Mouse (Mus musculus) heart, postnatal 36 days (tissue): ENCODE data around the gene Flot1. TPM values are rescaled to one million over a fixed set of nuclear protein-coding genes. Genes with fewer than 3 reads are reported as not detected.
A peak's percentile ranks its signal among the peaks of the same experiment; 100 is the strongest.
"Not testable (repeated sequence)": the region's sequence is repeated elsewhere in the genome, so short reads cannot be mapped to it uniquely, and the experiment has no call there.

Source experiments
- DNase-seq, 2 experiments: peaks; one replicate each; pipeline ENCODE4 v3.0.0; 2021 to 2022
- intact Hi-C: fragments of 180-260 bp; cut with DNase I; formaldehyde crosslinking; loops from one replicate; pipeline ENCODE4 v1.15.1; 2025
- total RNA-seq, 2 experiments: library from RNA; stranded (reverse); gene quantifications; 2 replicates each; pipeline ENCODE4 v1.2.3; 2021

The Flot1 gene
- total RNA-seq, 2 experiments from 2014 or later, result 154 to 159 TPM

DNA sequence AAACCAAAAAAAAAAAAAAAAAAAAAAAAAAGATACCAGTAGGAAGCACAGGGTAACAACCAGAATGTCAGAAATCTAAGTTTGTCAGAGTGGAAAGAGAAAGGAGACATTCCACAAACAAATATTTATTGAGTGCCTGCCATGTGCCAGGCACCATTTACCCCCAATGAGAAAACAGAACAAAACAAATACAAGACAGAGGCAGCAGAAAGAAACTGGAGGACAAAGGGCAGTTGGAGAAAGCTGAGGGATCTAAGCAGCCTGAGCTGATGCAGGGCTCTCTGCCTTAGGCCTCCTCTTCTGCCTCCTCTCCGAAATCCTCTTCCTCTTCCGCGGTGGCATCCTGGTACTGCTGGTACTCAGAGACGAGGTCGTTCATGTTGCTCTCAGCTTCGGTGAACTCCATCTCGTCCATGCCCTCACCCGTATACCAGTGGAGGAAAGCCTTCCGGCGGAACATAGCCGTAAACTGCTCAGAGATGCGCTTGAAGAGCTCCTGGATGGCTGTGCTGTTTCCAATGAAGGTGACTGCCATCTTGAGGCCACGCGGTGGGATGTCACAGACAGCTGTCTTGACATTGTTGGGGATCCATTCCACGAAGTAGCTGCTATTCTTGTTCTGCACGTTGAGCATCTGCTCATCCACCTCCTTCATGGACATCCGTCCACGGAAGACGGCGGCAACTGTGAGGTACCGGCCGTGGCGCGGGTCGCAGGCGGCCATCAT is 11.8 kb downstream of the Flot1 start:
- intact Hi-C loops, result no loop called here
- DNase-seq, result no peak

DNA sequence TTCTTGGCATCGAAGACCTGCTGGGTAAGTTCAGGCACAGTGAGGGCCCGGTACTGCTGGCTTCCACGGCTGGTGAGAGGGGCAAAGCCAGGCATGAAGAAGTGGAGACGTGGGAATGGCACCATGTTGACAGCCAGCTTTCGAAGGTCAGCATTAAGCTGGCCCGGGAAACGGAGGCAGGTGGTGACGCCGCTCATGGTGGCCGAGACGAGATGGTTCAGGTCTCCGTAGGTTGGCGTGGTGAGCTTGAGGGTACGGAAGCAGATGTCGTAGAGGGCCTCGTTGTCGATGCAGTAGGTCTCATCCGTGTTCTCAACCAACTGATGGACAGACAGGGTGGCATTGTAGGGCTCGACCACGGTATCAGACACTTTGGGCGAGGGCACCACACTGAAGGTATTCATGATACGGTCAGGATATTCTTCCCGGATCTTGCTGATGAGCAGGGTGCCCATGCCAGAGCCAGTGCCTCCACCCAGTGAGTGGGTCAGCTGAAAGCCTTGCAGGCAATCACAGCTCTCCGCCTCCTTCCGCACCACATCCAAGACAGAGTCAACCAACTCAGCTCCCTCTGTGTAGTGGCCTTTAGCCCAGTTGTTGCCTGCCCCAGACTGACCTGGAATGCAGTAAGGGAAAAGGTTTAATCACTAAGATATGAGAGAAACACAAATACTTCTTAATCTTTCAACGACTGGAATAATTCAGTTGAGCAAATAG is 12.6 kb downstream of the Flot1 start:
- DNase-seq, result no peak

DNA sequence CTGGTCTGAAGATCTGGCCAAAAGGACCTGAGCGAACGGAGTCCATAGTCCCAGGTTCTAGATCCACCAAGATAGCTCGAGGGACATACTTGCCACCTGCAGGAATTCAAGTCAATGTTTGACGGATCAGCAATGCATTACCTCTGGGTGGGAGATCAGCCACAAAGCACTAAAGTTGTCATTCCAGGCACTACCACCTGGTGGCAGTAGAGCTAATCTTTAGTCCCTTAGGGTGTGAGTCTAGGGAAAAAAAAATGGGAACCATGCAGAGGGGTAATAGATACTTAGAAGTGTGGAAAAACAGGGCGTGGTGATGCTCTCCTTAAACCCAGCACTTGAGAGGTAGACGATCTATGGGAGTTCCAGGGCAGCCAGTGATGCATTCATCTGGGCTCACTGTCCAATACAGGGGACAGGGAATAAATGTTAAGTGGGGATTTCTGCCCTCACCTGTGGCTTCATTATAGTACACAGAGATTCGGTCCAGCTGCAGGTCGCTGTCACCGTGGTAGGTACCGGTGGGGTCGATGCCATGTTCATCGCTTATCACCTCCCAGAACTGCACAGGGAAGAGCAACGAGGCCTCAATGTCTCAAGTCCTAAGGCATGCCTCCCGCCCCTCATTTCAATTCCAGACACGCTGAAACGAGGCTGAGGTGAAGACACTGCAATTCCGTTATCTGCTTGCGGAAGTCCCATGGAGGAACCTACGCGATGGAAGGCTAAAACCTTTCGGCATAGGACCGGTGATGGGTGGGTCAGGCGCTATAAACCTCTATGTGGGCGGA is 13.3 kb downstream of the Flot1 start:
- intact Hi-C loops, result loop anchor here (1.0 to 2.0 kb wide), 2 partner anchors 37 to 80 kb away; partner anchors contain the start of genes Mrps18b and Ppp1r10
- peak; percentile 86 for DNase-seq

More for the DNA sequence above, 12.6 kb downstream of the Flot1 start:
- intact Hi-C loops, result loop anchor here (1.0 to 2.0 kb wide), 2 partner anchors 38 to 81 kb away; partner anchors contain the start of genes Mrps18b and Ppp1r10

DNA sequence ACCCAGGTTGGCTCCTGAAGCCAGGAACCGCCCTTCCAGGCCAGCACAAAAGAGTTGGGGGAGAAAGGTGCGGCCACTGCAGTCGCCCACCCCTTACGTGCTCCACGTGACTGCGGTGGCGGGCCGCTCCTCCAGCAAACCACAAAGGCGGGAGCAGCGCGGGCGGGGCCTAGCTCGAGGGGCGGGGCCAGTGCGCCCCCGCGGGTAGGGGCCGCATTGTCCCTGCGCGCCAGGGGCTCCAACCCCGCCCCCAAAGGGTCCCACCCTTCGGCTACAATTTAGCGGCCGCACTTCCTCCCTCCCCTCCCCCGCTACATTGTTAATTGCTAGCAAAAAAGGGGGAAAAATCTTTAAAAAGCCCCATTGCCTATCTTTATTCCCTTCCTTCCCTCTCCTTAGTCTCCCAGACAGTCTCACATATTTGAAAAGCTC is 14.0 kb downstream of the Flot1 start:
- intact Hi-C loops, result loop anchor here (1.0 to 2.0 kb wide), 2 partner anchors 36 to 80 kb away; partner anchors contain the start of genes Mrps18b and Ppp1r10
- DNase-seq, result peak; percentile 87 to 89

DNA sequence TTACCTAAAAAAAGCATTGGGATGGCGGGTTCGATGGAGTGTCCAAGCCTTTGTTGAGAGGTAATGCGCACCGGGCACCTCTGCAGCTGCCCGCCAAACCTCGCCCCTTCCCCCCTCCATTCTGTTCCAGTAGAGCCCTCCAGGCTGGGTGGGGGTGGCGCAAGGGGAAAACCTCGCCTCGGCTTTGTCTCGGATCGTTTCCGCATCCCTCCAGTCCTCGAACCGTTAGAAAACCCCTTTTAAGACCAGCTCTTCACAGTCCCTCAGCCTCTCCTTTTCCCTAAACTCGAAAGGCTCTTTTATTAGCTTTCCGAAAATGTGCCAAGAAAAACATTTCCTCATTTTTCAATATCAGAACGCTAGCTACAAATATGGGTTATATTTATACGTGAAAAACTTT is 14.5 kb downstream of the Flot1 start:
- intact Hi-C loops, result loop anchor here (2.0 kb wide), 1 partner anchor 79 kb away; the partner anchor contains the start of genes Mrps18b and Ppp1r10
- peak; percentile 50 to 61 for DNase-seq

DNA sequence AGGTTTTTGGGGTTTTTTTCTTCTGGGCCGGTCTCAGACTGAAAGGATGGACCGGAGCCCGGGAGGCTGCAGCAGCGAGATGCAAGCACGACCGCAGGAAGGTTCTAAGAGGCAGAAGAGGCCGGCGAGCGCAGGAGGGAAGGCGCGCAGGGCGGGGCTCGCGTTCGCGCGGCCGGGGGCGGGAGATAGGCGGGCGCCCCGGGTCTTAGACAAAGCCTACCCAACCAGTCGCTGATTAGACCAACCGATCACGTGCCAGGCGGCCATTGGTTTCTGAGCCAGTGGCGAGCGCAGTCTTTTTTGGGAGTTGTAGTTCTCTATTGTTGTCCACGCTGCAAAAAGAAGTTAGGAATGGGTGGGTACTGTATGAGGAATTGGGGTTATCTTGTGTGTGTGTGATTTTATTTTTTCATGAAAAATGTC is 15.1 kb downstream of the Flot1 start, which contains the start of gene Tubb5:
Gene Tubb5, minus strand, starts transcription at position 185 of the 423 bp plus-strand sequence.
- intact Hi-C loops, result no loop called here

DNA sequence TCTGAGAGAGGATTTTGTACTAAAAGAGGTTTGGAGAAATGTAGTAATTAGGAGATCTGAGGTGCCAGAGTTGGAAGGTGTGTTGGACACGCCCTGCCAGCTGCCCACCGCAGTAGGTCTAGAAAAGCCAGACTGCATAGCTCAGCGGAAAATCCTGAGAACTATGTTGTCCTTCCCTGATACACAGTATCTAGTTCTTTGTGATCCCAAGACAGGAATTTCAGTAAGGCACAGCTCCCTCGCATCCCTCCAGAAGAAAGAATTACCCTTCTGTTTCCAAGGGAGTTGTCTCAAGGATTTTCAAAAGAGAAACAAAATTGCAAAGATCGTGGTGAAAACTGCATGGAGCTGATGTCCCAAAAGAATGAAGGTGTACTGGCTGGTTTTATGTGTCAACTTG is 15.5 kb downstream of the Flot1 start:
- intact Hi-C loops, result no loop called here

More for the DNA sequence above, 15.1 kb downstream of the Flot1 start, which contains the start of gene Tubb5:
- DNase-seq, result peak; percentile 93 to 94

DNA sequence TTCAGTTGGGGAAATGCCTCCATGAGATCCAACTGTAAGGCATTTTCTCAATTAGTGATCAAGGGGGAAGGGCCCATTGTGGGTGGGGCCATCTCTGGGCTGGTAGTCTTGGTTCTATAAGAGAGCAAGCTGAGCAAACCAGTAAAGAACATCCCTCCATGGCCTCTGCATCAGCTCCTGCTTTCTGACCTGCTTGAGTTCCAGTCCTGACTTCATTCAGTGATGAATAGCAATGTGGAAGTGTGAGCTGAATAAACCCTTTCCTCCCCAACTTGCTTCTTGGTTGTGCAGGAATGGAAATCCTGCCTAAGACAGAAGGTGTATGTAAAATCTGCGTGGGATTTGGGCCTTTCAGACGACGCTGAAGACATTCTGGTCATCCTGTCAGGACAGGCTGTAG is 16.0 kb downstream of the Flot1 start:
- intact Hi-C loops, result not testable (repeated sequence)

More for the DNA sequence above, 15.5 kb downstream of the Flot1 start:
- peak in 1 of 2 experiments; percentile 17 for DNase-seq

DNA sequence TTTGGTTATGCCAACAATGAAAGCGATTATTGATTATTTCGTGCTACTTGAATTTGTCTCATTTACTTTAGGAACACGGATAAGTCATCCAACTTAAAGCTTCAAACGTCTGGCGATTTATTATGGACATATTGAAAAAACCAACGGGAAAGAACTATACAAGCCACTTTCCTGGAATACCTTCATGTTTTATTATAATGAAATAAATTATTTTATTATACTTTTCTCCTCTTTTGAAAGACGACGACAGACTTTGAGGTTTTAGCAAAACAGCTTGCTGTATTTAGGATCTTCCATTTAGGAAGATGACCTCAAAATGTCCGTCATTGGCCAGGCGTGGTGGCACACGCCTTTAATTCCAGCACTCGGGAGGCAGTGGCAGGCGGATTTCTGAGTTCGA is 17.5 kb downstream of the Flot1 start:
- no peak for DNase-seq
- intact Hi-C loops, result loop anchor here (5.0 kb wide), 1 partner anchor 127 kb away; the partner anchor contains the start of gene Abcf1

More for the DNA sequence above, 16.0 kb downstream of the Flot1 start:
- DNase-seq, result not testable (repeated sequence)

DNA sequence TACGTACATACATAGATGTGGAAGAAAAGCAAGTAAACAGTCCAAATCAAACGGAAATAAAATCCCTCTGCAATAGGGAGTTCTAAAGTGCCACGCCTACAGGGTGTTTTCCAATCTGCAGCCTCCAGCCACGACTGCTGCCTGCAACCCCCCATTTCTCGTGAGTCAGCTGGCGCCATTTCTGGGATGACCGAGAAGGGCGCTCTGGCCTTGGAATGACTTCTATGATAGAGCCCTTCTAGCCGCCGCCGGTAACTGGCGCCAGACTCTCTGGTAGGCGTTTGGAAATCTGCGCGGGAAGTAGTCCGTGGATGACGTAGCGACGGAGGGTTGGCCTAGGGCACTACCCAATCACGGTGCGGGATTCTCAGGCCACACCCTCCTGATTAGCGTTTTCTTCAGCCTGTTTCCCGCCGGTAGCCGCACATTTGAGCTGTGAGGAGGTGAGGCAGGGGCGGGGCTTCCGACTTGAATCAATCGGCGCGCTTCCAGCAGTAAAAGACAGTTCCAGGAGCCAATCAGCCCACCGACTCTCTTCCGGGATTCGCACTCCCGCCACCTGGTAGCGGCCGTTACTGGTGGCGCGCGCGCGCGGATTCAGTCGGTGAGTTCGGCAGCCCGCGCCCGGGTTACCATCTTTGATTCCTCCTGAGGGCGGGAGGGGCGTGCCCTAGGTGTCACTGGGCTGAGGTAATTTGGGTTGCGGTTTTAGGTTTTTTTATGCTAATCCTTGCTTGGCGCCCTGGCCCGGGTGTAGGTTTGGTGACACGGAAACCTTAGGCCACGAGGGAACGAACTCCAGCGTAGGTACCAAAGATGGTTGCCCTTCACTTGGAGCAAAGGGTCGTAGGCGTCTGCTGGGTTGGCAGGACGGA is 18.3 kb downstream of the Flot1 start, which contains the start of gene Mdc1:
Gene Mdc1, plus strand, starts transcription at position 440 of the 875 bp plus-strand sequence.
- DNase-seq, result peak; percentile 97
- intact Hi-C loops, result loop anchor here (5.0 kb wide), 1 partner anchor 126 kb away; the partner anchor contains the start of gene Abcf1

DNA sequence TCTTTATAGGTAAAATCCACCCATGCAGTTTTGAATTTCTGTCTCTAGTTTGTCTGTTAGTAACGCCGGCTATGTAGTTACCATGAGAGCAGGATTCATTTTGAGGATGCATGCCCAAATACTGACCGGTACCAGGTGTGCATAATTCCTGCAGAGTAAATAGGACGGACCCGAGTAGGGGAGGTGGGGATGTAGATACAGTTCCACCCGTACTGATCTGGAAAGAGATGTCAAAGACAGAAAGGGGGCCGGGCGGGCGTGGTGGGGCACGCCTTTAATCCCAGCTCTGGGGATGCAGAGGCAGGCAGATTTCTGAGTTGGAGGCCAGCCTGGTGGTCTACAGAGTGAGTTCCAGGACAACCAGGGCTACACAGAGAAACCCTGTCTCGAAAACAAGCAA is 19.0 kb downstream of the Flot1 start:
- intact Hi-C loops, result loop anchor here (2.0 to 5.0 kb wide), 2 partner anchors 19 to 125 kb away; partner anchors contain the start of genes Abcf1 and Nrm
- no peak for DNase-seq

DNA sequence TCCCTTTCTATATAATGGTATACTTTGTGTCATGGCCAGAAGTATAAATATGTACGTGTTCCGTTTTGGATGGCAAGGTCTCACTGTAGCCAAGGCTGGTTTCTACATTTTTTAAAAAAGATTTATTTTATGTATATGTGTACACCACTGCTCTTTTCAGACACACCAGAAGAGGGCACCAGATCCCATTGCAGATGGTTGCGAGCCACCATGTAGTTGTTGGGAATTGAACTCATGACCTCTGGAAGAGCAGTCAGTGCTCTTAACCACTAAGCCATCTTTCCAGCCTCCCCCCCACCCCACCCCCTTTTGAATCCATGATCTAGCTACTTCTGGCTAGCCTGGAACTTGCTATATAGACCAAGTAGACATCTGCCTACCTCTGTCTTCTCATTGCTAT is 20.5 kb downstream of the Flot1 start:
- intact Hi-C loops, result loop anchor here (2.0 to 5.0 kb wide), 2 partner anchors 17 to 124 kb away; partner anchors contain the start of genes Abcf1 and Nrm
- DNase-seq, result no peak

DNA sequence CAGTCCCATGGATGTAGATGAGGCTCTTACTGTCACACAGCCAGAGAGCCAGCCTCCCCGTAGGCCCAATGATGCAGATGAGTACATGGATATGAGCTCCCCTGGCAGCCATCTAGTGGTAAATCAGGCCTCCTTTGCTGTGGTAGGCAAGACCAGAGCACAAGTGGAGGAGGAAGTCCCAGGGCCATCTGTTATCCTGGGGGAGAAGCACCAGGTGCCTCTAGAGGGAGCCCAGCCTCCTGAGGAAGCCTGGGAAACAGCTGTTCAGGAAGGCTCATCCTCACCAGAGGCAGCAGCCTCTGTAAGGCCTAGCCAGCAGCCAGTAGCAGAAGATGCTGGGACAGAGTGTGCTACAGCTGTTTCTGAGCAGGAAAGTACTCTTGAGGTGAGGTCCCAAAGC is 25.1 kb downstream of the Flot1 start:
- no peak for DNase-seq
- intact Hi-C loops, result no loop called here

DNA sequence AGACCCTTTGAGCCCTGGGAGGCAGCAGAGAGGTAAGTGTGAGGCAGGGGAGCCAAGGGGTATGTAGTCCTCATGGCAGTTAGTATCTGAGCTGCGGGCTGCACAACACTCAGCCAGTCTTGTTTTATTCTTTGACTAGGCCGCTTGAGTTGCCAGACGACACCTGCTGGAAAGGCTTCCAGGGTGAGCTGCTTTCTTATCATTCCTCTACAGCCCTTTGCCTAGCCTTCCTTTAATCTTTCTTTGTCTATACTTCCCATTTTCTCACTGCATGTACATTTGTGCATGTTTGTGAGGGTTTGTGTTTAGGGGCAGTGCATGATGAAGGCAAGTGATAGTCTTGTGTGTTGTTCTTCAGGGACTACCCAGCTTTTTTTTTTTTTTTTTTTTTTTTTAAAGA is 27.9 kb downstream of the Flot1 start:
- DNase-seq, result no peak
- intact Hi-C loops, result no loop called here

DNA sequence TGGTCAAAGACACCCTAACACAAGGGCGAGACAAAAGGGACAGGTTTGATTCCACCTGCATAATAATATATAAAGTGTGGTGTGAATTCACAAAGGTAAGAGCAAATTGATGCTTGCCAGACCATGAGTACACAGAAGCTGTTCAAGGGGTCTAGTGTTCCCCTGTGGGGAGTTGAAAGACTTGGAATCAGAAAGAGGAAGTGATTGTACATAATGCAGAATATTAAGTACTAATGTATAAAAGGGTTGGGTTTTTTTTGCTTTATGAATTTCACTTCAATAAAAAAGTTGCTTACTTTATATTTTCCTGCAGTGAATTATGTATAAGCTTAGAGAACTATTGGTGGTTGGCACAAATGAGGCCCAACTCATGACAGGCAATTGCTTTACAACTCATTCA is 36.3 kb downstream of the Flot1 start:
- intact Hi-C loops, result no loop called here
- DNase-seq, result no peak

DNA sequence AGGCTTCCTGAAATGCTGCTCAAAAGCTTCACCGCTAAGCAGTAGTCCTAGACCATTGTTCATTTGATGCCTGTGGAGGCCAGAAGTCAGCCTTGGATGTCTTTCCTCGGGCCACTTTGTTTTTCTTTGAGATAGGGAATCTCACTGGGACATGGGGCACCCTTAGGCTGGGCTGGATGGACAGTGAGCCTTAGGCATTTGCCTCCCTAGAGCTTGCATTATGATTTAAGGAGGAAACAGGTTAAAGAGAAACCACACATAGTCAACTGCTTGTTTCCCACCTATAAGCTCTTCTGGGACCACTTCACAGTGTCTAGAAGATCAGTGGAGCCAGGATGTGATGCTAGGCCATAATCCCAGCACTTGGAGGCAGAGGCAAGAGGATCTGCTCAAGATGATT is 36.8 kb downstream of the Flot1 start:
- DNase-seq, result no peak
- intact Hi-C loops, result loop anchor here (2.0 kb wide), 1 partner anchor 17 kb away; no protein-coding TSS in a partner anchor

DNA sequence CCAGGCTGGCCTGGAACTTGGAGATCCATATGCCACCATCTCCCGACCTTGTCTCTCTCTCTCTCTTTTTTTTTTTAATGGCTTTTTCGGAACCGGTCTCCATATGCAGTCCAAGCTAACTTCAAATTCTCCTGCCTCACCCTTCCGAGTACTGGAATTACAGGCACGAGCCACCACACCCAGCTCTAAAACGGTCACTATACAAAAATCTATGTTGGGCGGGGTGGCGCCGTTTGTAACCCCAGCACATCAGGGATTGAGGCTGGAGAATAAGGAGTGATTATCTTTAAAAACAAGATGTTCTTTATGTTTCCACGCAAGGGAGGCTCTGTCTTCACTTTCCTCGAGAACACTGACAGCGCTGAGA is 37.8 kb downstream of the Flot1 start:
- intact Hi-C loops, result loop anchor here (2.0 kb wide), 1 partner anchor 18 kb away; no protein-coding TSS in a partner anchor
- DNase-seq, result no peak

DNA sequence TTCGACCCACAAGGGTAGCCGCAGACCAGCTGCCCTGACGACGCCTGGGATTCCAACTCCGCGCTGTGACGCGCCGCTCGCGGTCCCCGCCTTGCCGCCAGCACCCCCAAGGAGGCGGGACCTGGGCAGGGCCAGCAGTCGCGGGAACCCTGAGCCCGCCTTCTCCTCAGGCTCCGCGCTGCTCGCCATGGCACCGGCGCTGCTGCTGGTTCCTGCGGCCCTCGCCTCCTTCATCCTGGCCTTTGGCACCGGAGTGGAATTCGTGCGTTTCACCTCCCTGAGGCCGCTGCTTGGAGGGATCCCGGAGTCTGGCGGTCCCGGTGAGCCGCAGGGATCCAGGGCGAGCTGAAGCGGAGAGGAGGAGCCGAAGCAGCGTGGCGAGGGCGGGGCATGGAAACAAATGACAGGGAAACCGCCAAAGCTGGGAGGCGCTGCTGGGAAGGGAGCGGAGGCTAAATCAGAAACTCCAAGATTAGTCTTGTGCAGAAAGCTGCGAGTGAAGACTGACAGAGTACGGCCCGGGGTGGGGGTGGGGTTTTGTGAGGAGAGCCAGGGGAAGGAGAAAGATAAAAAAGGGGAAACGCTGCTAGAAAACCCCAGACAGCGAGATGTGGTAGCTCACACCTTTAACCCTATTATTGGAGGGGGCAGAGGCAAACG is 38.3 kb downstream of the Flot1 start, which contains the start of gene Nrm:
Gene Nrm, plus strand, starts transcription at position 121 of the 660 bp plus-strand sequence.
- intact Hi-C loops, result loop anchor here (2.0 kb wide), 1 partner anchor 19 kb away; no protein-coding TSS in a partner anchor

More for the DNA sequence above, 38.3 kb downstream of the Flot1 start, which contains the start of gene Nrm:
- peak; percentile 91 to 98 for DNase-seq
